Mouse (Mus musculus) liver, embryonic 14.5 days (tissue): ENCODE measurements at regions not wholly inside any gene's neighbourhood (a gene's known extent, or its start where the extent isn't known, plus 50 kb on each side); places are given as distances from the start of the nearest gene placed in this dataset.
A peak's percentile ranks its signal among the peaks of the same experiment; 100 is the strongest.

Experiments used
- ATAC-seq: fragments of 200-750 bp; cut with Nextera tagmentation; 2 replicates; pipeline ENCODE4 v1.8.0; 2017; ENCODE audit warnings: moderate number of reproducible peaks, mild to moderate bottlenecking, moderate library complexity; ENCODE audit not compliant: insufficient read depth
- DNase-seq, 3 experiments: peaks; one replicate each; pipeline ENCODE4 v3.0.0-alpha.2; 2012 to 2013; ENCODE audit warnings: low read depth in 3 of 3, low spot score in 3 of 3
- H3K27ac ChIP-seq: fragments of 300-500 bp; sonication (generic); 2 replicates; pipeline ENCODE4 v1.5.1; 2014; ENCODE audit warnings: moderate library complexity, mild to moderate bottlenecking, control low read depth, inconsistent platforms
- H3K27me3 ChIP-seq: fragments of 300-500 bp; sonication (generic); 2 replicates; pipeline ENCODE4 v1.6.1; 2014; ENCODE audit warnings: mild to moderate bottlenecking, low read length, moderate library complexity; ENCODE audit not compliant: control insufficient read depth, insufficient read depth
- H3K36me3 ChIP-seq: fragments of 300-500 bp; sonication (generic); replicated peaks from 2 replicates; pipeline ENCODE4 v1.6.1; 2014; ENCODE audit warnings: low read depth; ENCODE audit not compliant: control insufficient read depth, insufficient read depth
- H3K4me1 ChIP-seq, 2 experiments: fragments of 200-500 bp in 1 of 2; fragments of 300-500 bp in 1 of 2; sonication (generic) in 1 of 2; replicated peaks; 2 replicates each; pipeline ENCODE4 v1.6.1; 2012 to 2014; ENCODE audit warnings: antibody characterized with exemption in 1 of 2, inconsistent platforms in 1 of 2, low read length in 1 of 2; ENCODE audit not compliant: control insufficient read depth in 2 of 2, insufficient read depth in 2 of 2
- H3K4me2 ChIP-seq: fragments of 300-500 bp; sonication (generic); 2 replicates; pipeline ENCODE4 v1.6.1; 2014; ENCODE audit warnings: low read depth, mild to moderate bottlenecking, control low read depth, moderate library complexity
- H3K4me3 ChIP-seq, 2 experiments: fragments of 200-500 bp in 1 of 2; fragments of 300-500 bp in 1 of 2; sonication (generic) in 1 of 2; 2 replicates each; pipeline ENCODE4 v1.5.1; 2012 to 2014; ENCODE audit warnings: low read depth in 2 of 2, low read length in 2 of 2, mild to moderate bottlenecking in 2 of 2, control low read depth in 1 of 2, inconsistent platforms in 1 of 2, moderate library complexity in 1 of 2; ENCODE audit not compliant: insufficient read depth in 1 of 2
- H3K9ac ChIP-seq: fragments of 300-500 bp; sonication (generic); replicated peaks from 2 replicates; pipeline ENCODE4 v1.6.1; 2014; ENCODE audit warnings: mild to moderate bottlenecking, control low read depth, moderate library complexity
- H3K9me3 ChIP-seq: fragments of 300-500 bp; sonication (generic); 2 replicates; pipeline ENCODE4 v1.6.1; 2016; ENCODE audit warnings: low read length, mixed read lengths; ENCODE audit not compliant: control insufficient read depth
- CTCF ChIP-seq: IDR thresholded peaks from 2 replicates; pipeline ENCODE4 v1.5.1; 2016; ENCODE audit warnings: antibody characterized with exemption, low read depth, control low read depth
- EP300 ChIP-seq: IDR thresholded peaks from 2 replicates; pipeline ENCODE4 v1.6.1; 2016; ENCODE audit warnings: antibody characterized with exemption, low read depth
- WGBS: fragments of 180-500 bp; shearing (Covaris S2); extraction: QIAGEN DNeasy Blood & Tissue Kit; methylation state at CpG from one replicate; pipeline ENCODE4 v1.1.7; 2014; ENCODE audit not compliant: insufficient replicate concordance; 5-methylcytosine and 5-hydroxymethylcytosine counted together

DNA sequence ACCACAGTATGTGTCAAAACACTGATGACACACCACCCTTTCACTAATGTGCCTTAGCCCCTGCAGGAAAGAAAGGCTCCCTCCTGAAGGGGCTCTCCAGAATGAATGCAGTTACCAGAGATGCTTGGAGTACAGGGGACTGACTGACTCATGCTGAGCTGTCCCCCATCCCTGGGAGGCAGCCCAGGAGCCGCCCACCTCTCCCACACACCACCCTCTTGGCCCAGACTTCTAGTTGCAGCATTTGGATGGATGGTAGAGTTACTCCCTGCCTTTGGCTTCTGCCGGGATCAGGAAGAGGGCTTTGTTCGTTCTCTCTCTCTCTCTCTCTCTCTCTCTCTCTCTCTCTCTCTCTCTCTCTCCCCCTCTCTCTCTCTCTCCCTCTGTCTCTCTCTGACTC lies 53.4 kb upstream of the Jun start:
- TF ChIP-seq EP300 (no peak), CTCF (no peak)
- DNase-seq (no peak), ATAC-seq (no peak)
- Histone ChIP-seq H3K9ac (no peak overlapping the region), H3K27ac (no peak overlapping the region), H3K4me2 (no peak overlapping the region), H3K4me1 (0 out of 4 replicates have a peak, but pooled peaks cover 0 to 4% of the 10 kb centered on the region in 2 experiments), H3K9me3 (no peaks in the 10 kb centered on the region), H3K4me3 (no peak overlapping the region), H3K27me3 (no peaks in the 10 kb centered on the region; the same call in 1 of the 2 replicates), H3K36me3 (no peaks in the 10 kb centered on the region)
- 19% methylated on average over 3 of the region's 3 CpGs for WGBS

DNA sequence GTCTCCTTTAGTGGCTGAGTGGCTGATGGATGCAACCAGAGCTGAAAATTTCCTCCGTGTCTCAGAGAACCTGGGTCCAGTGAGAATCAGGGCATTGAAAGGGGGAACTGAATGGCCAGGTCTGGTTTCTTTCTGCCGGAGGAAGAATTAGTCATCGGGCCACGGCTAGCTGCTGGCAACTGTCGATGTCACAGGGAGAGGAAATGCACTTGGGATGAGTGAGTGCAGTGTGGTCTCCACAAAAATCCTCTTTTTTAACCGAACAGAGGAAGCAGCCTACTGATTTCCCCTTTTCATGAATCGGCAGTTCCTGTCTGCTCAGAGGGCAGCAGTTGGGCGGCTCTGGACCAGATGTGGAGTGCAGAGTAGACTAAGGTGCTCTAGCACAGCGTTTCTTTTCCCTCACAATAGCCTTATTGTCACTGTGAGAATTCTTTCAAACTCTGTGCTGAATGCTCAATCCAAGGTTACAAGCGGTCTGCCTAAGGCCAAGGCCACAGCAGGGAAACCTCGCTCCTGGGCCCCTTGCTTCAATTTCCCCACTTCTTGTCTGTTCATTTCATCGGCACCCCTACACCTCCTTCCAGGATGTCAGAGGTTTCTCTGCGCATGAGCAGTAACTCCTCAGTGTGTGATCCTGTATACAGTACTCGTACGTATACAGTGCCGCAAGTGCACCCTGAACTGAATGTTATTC lies 54.1 kb upstream of the Jun start:
- H3K9ac ChIP-seq = no peak overlapping the region
- 11% methylated on average over 16 of the region's 16 CpGs for WGBS

DNA sequence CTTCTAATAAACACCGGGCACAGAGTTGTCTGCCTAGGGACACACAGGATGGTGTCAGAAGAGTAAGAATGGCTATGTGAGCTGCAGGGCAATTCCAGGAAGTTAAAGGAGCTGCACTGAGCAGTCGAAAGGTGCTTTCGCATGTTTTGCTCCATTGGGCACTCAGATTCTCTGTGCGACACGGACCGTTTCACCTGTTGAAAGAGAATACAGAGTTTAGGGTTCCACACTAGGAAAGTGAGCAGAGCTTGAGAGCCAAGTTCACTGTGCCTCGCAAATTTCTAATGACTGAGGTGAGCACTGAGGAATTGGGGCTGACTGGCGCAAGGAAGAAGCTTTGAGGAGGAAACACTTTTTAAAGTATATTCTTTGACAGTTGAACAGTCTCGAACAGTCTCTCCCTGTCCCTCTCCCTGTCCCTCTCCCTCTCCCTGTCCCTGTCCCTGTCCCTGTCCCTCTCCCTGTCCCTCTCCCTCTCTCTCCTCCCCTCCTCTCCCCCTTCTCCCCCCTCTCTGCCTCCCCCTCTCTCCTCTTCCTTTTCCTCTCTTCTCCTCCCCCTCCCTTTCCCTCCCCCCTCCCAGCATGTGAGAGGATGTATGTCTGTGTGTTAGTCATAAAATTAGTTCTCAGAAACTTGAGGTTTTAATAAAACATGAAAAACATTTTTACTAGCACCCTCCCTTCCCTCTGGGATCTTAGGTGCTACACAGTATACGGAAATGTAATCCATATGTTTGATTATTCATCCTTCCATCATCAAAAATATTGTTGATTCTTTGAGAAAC lies 55.1 kb upstream of the Jun start:
- H3K9me3 ChIP-seq = no peaks in the 10 kb centered on the region
- no peaks in the 10 kb centered on the region for H3K36me3 ChIP-seq
- DNase-seq (no peak), ATAC-seq (no peak)
- WGBS = 44% methylated on average over 10 of the region's 10 CpGs
- no peak overlapping the region for H3K27ac ChIP-seq
- 0 out of 4 replicates have a peak, but pooled peaks cover 0 to 4% of the 10 kb centered on the region in 2 experiments for H3K4me1 ChIP-seq
- no peak overlapping the region for H3K4me2 ChIP-seq
- H3K9ac ChIP-seq = no peak overlapping the region
- no peaks in the 10 kb centered on the region; the same call in 1 of the 2 replicates for H3K27me3 ChIP-seq
- TF ChIP-seq CTCF (no peak), EP300 (no peak)
- H3K4me3 ChIP-seq = no peak overlapping the region

More for the DNA sequence above, 54.1 kb upstream of the Jun start:
- Histone ChIP-seq H3K36me3 (no peaks in the 10 kb centered on the region), H3K27me3 (no peaks in the 10 kb centered on the region; the same call in 1 of the 2 replicates), H3K4me1 (0 out of 4 replicates have a peak, but pooled peaks cover 0 to 4% of the 10 kb centered on the region in 2 experiments), H3K4me2 (peak overlapping the region; percentile 22; the same call in 1 of the 2 replicates), H3K27ac (no peak overlapping the region), H3K9me3 (no peaks in the 10 kb centered on the region), H3K4me3 (no peak overlapping the region)
- no peak for TF ChIP-seq EP300
- no peak for TF ChIP-seq CTCF
- DNase-seq = peak in 2 of 3 experiments; percentile 9 to 44
- ATAC-seq = peak; percentile 35

DNA sequence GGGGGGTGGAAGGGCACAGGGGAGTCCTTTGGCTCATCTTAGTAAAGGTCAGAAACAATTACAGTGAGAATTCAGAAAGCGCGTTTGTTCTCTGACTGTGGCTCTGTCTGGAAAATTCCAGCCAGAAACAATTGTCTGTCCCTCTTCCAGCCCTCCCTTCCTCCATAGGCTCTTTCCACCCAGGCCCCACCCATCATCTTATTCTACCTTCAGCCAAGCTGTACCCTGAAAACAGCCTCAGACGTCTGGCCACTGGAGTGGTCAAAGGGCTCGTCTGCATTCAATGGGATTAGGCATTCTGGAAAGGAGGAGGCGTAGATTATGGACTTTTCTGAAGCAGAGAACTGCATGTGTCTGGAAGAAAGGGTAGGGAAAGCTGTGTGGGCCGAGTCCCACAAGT lies 56.8 kb upstream of the Jun start:
- Histone ChIP-seq H3K27me3 (no peaks in the 10 kb centered on the region; the same call in 1 of the 2 replicates), H3K27ac (no peak overlapping the region), H3K4me2 (no peak overlapping the region), H3K9me3 (no peaks in the 10 kb centered on the region), H3K36me3 (no peaks in the 10 kb centered on the region), H3K4me3 (no peak overlapping the region), H3K9ac (no peak overlapping the region), H3K4me1 (0 out of 4 replicates have a peak, but pooled peaks cover 0 to 4% of the 10 kb centered on the region in 2 experiments)
- TF ChIP-seq CTCF (no peak), EP300 (no peak)
- WGBS = 58% methylated on average over 6 of the region's 6 CpGs
- DNase-seq (no peak), ATAC-seq (no peak)

DNA sequence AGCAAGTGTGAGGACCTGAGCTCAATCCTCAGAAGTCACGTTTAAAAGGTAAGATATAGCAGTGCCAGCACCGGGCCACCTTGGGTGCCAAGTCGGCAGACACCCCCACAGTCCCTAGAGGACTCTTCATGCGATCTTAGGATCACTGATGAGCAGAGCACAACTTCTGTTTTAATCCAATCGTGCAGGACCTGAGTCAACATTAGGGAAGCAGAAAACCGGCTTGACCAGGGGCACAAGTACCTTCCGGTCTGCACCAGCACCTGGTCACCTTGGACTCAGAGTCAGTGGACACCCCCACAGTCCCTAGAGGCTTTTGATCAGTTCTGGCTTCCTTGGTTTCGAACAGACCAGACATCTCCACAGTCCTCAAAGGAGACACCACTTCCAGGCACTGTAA lies 58.8 kb upstream of the Jun start:
- H3K4me3 ChIP-seq = no peak overlapping the region
- WGBS = 70% methylated on average over 8 of the region's 8 CpGs
- TF ChIP-seq EP300 (no peak), CTCF (no peak)
- H3K36me3 ChIP-seq = no peaks in the 10 kb centered on the region
- H3K9ac ChIP-seq = no peak overlapping the region
- DNase-seq (no peak), ATAC-seq (no peak)
- no peaks in the 10 kb centered on the region; the same call in 1 of the 2 replicates for H3K27me3 ChIP-seq
- 0 out of 4 replicates have a peak, but pooled peaks cover 0 to 4% of the 10 kb centered on the region in 2 experiments for H3K4me1 ChIP-seq
- H3K9me3 ChIP-seq = no peaks in the 10 kb centered on the region
- H3K4me2 ChIP-seq = no peak overlapping the region
- no peak overlapping the region for H3K27ac ChIP-seq
